Mouse (Mus musculus) erythroblast, embryonic 14.5 days (primary cell): ENCODE results near the gene Itga9.

ENCODE experiments used
- GATA1 ChIP-seq: IDR thresholded peaks from 2 replicates; pipeline ENCODE4 v1.6.1; 2012; ENCODE audit warnings: low read length, inconsistent platforms, mixed read lengths
- TAL1 ChIP-seq: IDR thresholded peaks from 3 replicates; pipeline ENCODE4 v1.6.1; 2012; ENCODE audit warnings: low read length, inconsistent platforms, mixed read lengths

DNA sequence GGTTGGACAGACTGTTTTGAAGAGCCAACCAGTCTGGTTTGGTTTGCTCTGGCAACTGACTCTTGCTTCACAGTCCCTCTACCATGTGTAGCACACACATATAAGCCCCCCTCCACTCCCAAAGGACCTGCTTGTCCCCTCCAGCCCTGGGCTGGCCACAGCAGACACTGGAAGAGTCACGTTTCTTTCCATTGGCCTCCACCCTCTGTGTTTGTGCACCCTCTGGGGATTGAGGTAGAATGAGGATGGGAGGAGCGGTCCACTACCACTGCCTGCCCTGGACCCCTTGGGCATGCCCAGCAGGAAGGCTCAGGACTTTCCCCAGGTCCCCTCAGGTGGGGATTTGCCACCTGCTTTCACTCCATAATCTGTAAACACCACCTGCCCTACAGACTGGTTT lies 321.5 kb downstream of the Itga9 start:
- TF ChIP-seq TAL1 (no peak), GATA1 (no peak)
